Mouse (Mus musculus) left cerebral cortex, postnatal 4 days (tissue): ENCODE results near the gene Gstp2. TPM values are rescaled to one million over a fixed set of nuclear protein-coding genes. Genes with fewer than 3 reads are reported as not detected.

Experiments
- DNase-seq: peaks from one replicate; pipeline ENCODE4 v3.0.0-alpha.2; 2022
- intact Hi-C: fragments of 180-260 bp; cut with DNase I; formaldehyde crosslinking; loops from one replicate; pipeline ENCODE4 v1.15.1; 2025
- total RNA-seq, 2 experiments: library from RNA; stranded (reverse); gene quantifications; 2 replicates each; pipeline ENCODE4 v1.2.3; 2021

Gstp2 gene
- total RNA-seq, 2 experiments from 2014 or later = 27.2 to 31.6 TPM

DNA sequence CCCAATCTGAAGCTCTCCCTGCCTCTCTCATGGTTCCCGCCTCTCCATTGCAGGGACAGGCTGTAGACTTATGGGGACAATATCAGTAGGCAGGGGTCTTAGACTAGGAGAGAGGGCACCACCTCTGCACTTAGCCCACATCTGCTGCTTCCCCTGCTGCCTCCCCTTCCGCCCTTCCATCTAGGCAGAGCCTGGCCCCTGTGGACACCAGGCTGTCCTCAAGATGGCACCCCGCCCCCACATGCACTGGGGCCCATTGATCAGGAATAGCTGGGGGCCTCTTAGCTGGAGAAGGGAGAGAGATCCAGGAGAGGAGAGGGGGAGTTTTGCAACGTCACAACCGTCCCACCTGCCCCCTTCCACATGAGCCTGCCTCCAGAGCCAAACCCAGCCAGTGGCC is 53.4 kb downstream of the Gstp2 start, which contains the start of gene Tbx10:
Gene Tbx10, plus strand, starts transcription at position 337 of the 400 bp plus-strand sequence.
- intact Hi-C loops = no loop called here
- no peak for DNase-seq

DNA sequence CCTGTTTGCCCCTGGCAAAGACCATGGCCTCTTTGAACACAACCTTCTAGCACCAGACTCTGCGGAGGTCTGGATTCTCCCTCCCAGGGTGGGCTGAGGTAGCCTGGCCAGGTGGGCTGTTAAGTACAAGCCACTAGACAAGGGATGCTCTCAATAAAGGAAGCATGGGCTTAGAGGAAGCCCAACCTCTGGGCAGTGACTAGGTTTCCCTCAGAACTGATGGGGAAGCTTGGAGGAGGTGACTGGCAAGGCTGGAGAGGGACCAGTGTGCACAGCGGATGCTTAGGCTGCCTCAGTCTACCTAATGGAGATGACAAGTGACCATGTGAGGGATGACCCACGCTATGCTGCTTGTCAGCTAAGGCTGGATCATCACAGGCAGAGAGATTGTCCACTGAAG is 53.9 kb downstream of the Gstp2 start:
- DNase-seq = no peak

DNA sequence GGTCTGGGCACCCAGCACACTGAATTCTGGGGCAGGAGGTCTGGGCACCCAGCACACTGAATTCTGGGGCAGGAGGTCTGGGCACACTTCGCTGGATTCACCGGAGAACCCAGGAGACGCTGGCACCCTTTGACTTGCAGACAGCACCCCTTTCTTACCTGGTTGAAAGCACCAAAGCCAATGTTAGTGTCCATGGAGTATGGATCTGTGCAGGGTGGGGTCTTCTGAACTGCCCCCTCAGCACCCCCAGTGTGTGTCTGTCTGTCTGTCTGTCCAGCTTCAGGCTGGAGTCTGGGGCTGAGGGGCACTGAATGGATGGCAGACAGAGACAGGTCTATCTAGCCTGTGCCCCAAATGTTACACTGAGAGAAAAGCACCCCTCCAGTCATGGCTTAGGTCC is 54.3 kb downstream of the Gstp2 start:
- DNase-seq = no peak
- intact Hi-C loops = no loop called here

More for the DNA sequence above, 53.9 kb downstream of the Gstp2 start:
- intact Hi-C loops = no loop called here

DNA sequence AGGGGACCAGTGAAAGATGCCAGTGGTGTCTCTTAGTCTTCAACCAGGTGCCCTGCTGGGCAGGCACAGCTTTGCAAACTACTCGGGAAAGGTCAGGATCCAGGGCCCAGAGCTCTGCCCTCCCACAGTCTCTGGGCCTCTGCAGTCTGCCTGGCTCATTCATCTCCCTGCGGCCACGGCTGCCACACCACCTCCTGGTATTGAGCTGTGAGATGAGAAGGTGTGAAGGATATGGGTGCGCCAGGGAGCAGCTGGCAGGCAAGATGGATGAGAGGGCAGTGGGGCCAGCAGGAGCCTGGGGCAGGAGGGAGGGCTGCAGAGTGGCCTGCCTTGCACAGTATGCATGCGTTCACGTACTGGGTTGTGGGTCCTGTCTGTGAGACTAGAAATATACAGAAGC is 55.0 kb downstream of the Gstp2 start:
- intact Hi-C loops = no loop called here
- no peak for DNase-seq

Other genes with a start within 250 kb of the Gstp2 start
- gene Chka, start 194.2 kb downstream of the Gstp2 start, total RNA-seq = 100 to 1,000 TPM in 1 of 2 experiments, 10 to 100 TPM in 1; 88.7 to 104 TPM
- gene Tcirg1, start 138.9 kb downstream of the Gstp2 start, total RNA-seq = 10 to 100 TPM; 24.0 to 27.9 TPM
- 100 to 1,000 TPM in 1 of 2 experiments, 10 to 100 TPM in 1; 94.0 to 102 TPM for gene Ndufs8, start 133.2 kb downstream of the Gstp2 start, total RNA-seq
- gene Aldh3b1, start 116.2 kb downstream of the Gstp2 start, total RNA-seq = 1 to 10 TPM; 1.5 to 1.9 TPM
- gene Unc93b1, start 110.8 kb downstream of the Gstp2 start, total RNA-seq = 1 to 10 TPM; 6.4 to 8.9 TPM
- gene Aldh3b3, start 87.4 kb downstream of the Gstp2 start, total RNA-seq = not detected
- under 1 TPM; 0.40 to 0.64 TPM for gene Aldh3b2, start 73.7 kb downstream of the Gstp2 start, total RNA-seq
- 1 to 10 TPM; 1.4 to 1.6 TPM for gene Acy3, start 59.5 kb downstream of the Gstp2 start, total RNA-seq
- gene Tbx10, start 53.3 kb downstream of the Gstp2 start, total RNA-seq = not detected
- gene Nudt8, start 45.4 kb downstream of the Gstp2 start, total RNA-seq = 10 to 100 TPM; 14.6 to 14.8 TPM
- 1 to 10 TPM; 4.1 to 4.8 TPM for gene Gm49405, start 45.4 kb downstream of the Gstp2 start, total RNA-seq
- gene Doc2g, start 42.7 kb downstream of the Gstp2 start, total RNA-seq = 1 to 10 TPM; 8.3 to 9.4 TPM
- gene Ndufv1, start 33.2 kb downstream of the Gstp2 start, total RNA-seq = 100 to 1,000 TPM; 185 to 196 TPM
- gene Gstp1, start 8.0 kb downstream of the Gstp2 start, total RNA-seq = 100 to 1,000 TPM; 288 to 297 TPM
- not detected for gene Gstp3, start 13.5 kb upstream of the Gstp2 start, total RNA-seq
- not detected for gene Cabp2, start 35.6 kb upstream of the Gstp2 start, total RNA-seq
- gene Cdk2ap2, start 51.2 kb upstream of the Gstp2 start, total RNA-seq = 10 to 100 TPM; 27.5 to 28.3 TPM
- gene Pitpnm1, start 54.0 kb upstream of the Gstp2 start, total RNA-seq = 100 to 1,000 TPM; 185 to 187 TPM
- 10 to 100 TPM; 54.8 to 64.8 TPM for gene Aip, start 79.8 kb upstream of the Gstp2 start, total RNA-seq
- gene Gpr152, start 93.8 kb upstream of the Gstp2 start, total RNA-seq = not detected
- not detected for gene Cabp4, start 98.0 kb upstream of the Gstp2 start, total RNA-seq
- gene Coro1b, start 102.6 kb upstream of the Gstp2 start, total RNA-seq = 100 to 1,000 TPM in 1 of 2 experiments, 10 to 100 TPM in 1; 92.6 to 107 TPM
- 1 to 10 TPM; 1.2 to 1.6 TPM for gene Ptprcap, start 107.6 kb upstream of the Gstp2 start, total RNA-seq
- 10 to 100 TPM; 38.1 to 39.2 TPM for gene Rps6kb2, start 117.3 kb upstream of the Gstp2 start, total RNA-seq
- 1 to 10 TPM; 2.4 to 3.1 TPM for gene Carns1, start 129.5 kb upstream of the Gstp2 start, total RNA-seq
- gene Tbc1d10c, start 145.3 kb upstream of the Gstp2 start, total RNA-seq = 1 to 10 TPM; 2.1 to 2.4 TPM
- gene Ppp1ca, start 146.0 kb upstream of the Gstp2 start, total RNA-seq = 100 to 1,000 TPM; 318 to 333 TPM
- 10 to 100 TPM in 1 of 2 experiments, 1 to 10 TPM in 1; 9.8 to 10.6 TPM for gene Rad9a, start 155.6 kb upstream of the Gstp2 start, total RNA-seq
- gene Clcf1, start 168.2 kb upstream of the Gstp2 start, total RNA-seq = 1 to 10 TPM; 1.2 to 1.3 TPM
- not detected for gene AC109138.7, start 168.3 kb upstream of the Gstp2 start, total RNA-seq
- gene Pold4, start 185.9 kb upstream of the Gstp2 start, total RNA-seq = 10 to 100 TPM; 11.3 to 11.9 TPM
- 10 to 100 TPM; 71.0 to 74.6 TPM for gene Ssh3, start 223.2 kb upstream of the Gstp2 start, total RNA-seq
- 10 to 100 TPM; 98.4 to 99.3 TPM for gene Ankrd13d, start 237.1 kb upstream of the Gstp2 start, total RNA-seq